In the genomic region with DNA sequence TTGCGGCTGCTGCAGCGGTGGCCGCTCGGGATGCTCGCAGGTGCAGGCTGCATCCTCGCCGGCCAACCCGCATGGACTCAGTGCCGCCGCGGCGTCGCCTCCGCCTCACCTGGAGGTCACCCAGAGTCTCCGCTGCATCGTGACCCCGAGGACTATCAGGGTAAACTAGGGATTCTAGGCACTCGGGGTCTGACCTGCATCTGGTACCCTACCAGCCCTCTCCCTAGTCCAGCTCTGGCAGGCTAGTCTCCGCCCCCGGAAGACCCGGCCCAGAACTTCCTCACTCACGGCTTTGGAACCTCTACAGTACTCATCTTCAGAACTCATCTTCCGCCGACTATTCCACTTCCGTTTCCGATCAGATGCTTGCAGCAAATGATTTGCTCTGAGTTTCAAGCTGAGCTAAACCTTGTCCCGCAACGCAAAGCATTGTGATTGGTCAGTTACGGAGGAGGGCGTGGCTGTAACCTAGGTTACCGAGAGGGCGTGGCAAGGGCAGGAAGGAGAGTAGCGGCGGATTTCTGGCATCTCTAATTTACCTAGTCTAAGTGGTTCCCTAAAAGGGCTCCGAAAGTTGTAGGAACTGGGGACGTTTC, we compare ENCODE assay signal across 8 mouse cellular contexts. TPM values are rescaled to one million over a fixed set of nuclear protein-coding genes. Genes with fewer than 3 reads are reported as not detected.
A peak's percentile ranks its signal among the peaks of the same experiment; 100 is the strongest.
DNase-seq lines count a peak whose midpoint lies in the region; ATAC-seq and TF ChIP-seq lines count a peak whose summit lies in the region.

TSS of gene Tmem184c (minus strand) at position 325 of the 596 bp plus-strand sequence.

- peak within 1 kb of the TSS; percentile 66 for H3K9ac ChIP-seq in kidney, embryonic 14.5 days (ENCODE audit: low read depth, low read length)
- H3K9ac ChIP-seq in limb, embryonic 15.5 days, result peak within 1 kb of the TSS; percentile 50

- H3K9me3 ChIP-seq in kidney, embryonic 14.5 days (ENCODE audit: control insufficient read depth, low read length), result no peaks in the 10 kb centered on the region
- H3K9me3 ChIP-seq in limb, embryonic 15.5 days, result no peaks in the 10 kb centered on the region

- ATAC-seq in kidney, embryonic 14.5 days (ENCODE audit: low FRiP score, low TSS enrichment), result peak; percentile 98
- ATAC-seq in limb, embryonic 15.5 days (ENCODE audit: insufficient number of reproducible peaks, low FRiP score, low TSS enrichment, low read depth), result peak; percentile 92

- H3K4me1 ChIP-seq in bone marrow macrophage, adult 2 months (ENCODE audit: control insufficient read depth, insufficient read depth, low read length), result peaks cover 4% of the 10 kb centered on the region; the same call in 1 of the 2 replicates
- no peaks in the 10 kb centered on the region for H3K4me1 ChIP-seq in embryonic fibroblast, embryonic 13.5 days (ENCODE audit: control insufficient read depth, insufficient read depth, low read length)
- no peaks in the 10 kb centered on the region for H3K4me1 ChIP-seq in kidney, embryonic 14.5 days (ENCODE audit: control insufficient read depth, insufficient read depth, low read length)
- H3K4me1 ChIP-seq in limb, embryonic 15.5 days, result peaks cover 7% of the 10 kb centered on the region

- TF ChIP-seq CTCF in bone marrow macrophage, adult 2 months (IDR thresholded peaks at IDR 0.05; ENCODE audit: low read depth, low read length), result no peak
- no peak for TF ChIP-seq CTCF in embryonic fibroblast, embryonic 13.5 days (IDR thresholded peaks at IDR 0.05; ENCODE audit: borderline replicate concordance, insufficient read depth, low read length)

- H3K27me3 ChIP-seq in kidney, embryonic 14.5 days (ENCODE audit: control insufficient read depth, insufficient read depth, low read length), result no peaks in the 10 kb centered on the region
- H3K27me3 ChIP-seq in limb, embryonic 15.5 days, result no peaks in the 10 kb centered on the region

- peaks cover under 1% of the 10 kb centered on the region; the same call in 1 of the 2 replicates for H3K36me3 ChIP-seq in kidney, embryonic 14.5 days (ENCODE audit: control insufficient read depth, insufficient read depth, low read length)
- no peaks in the 10 kb centered on the region for H3K36me3 ChIP-seq in limb, embryonic 15.5 days

- peak within 1 kb of the TSS; percentile 57 for H3K27ac ChIP-seq in bone marrow macrophage, adult 2 months (ENCODE audit: insufficient read depth, low read depth, low read length)
- H3K27ac ChIP-seq in embryonic fibroblast, embryonic 13.5 days (ENCODE audit: insufficient read depth, low read length), result no peak within 1 kb of the TSS
- H3K27ac ChIP-seq in kidney, embryonic 14.5 days (ENCODE audit: low read depth, low read length), result no peak within 1 kb of the TSS
- H3K27ac ChIP-seq in limb, embryonic 15.5 days, result no peak within 1 kb of the TSS

- H3K4me3 ChIP-seq in bone marrow macrophage, adult 2 months (ENCODE audit: insufficient read depth, low read length), result peak within 1 kb of the TSS; percentile 76
- peak within 1 kb of the TSS; percentile 68 for H3K4me3 ChIP-seq in embryonic fibroblast, embryonic 13.5 days (ENCODE audit: insufficient read depth, low read length)
- H3K4me3 ChIP-seq in kidney, embryonic 14.5 days (ENCODE audit: low read length), result peak within 1 kb of the TSS; percentile 82
- H3K4me3 ChIP-seq in limb, embryonic 15.5 days, result peak within 1 kb of the TSS; percentile 85

- TF ChIP-seq POLR2A in bone marrow macrophage, adult 2 months (IDR thresholded peaks at IDR 0.05; ENCODE audit: borderline replicate concordance, low read depth, low read length), result peak; percentile 66; the same call in 1 of the 2 replicates
- TF ChIP-seq POLR2A in embryonic fibroblast, embryonic 13.5 days (IDR thresholded peaks at IDR 0.05; ENCODE audit: low read depth, low read length), result peak; percentile 76

- peak within 1 kb of the TSS; percentile 78 for H3K4me2 ChIP-seq in kidney, embryonic 14.5 days (replicated peaks; ENCODE audit: low read depth, low read length)
- peak within 1 kb of the TSS; percentile 80 for H3K4me2 ChIP-seq in limb, embryonic 15.5 days

- under 1% methylated on average over 36 of the region's 36 CpGs for WGBS in kidney, embryonic 14.5 days
- WGBS in limb, embryonic 15.5 days, result under 1% methylated on average over 36 of the region's 36 CpGs

- peak; percentile 99 for DNase-seq in A20 (ENCODE audit: low read depth, low spot score)
- peak; percentile 97 to 98 for DNase-seq in heart, adult 9 months (ENCODE audit: low spot score in 2 of 2)
- peak; percentile 91 to 98 for DNase-seq in monocyte, adult 2 months (ENCODE audit: low read depth in 1 of 2, low spot score in 2 of 2)
- DNase-seq in spleen, postnatal 36 days (ENCODE audit: low spot score in 2 of 2), result peak; percentile 99

RNA-seq across cellular contexts. Expression of gene Tmem184c, which starts in this region (rescaled TPM):
- polyA plus RNA-seq in bone marrow macrophage, adult 2 months (2012; ENCODE audit: insufficient read depth, insufficient read length, missing spikeins), result 27.5 and 30.2 TPM in 2 replicates
- polyA plus RNA-seq in embryonic fibroblast, embryonic 13.5 days (2011; ENCODE audit: insufficient read length, low read depth, missing spikeins), result 46.9 and 49.2 TPM in 2 replicates
- 29.3 and 43.1 TPM in 2 replicates for polyA plus RNA-seq in kidney, embryonic 14.5 days (2014; fragmentation: Nextera tagmentation; extraction: Ambion mirVana)
- 30.6 and 32.4 TPM in 2 replicates for polyA plus RNA-seq in limb, embryonic 15.5 days (2015; fragmentation: Nextera tagmentation; extraction: Ambion mirVana)
